Comparison of ENCODE assay signal across 8 mouse cellular contexts in genomic region chr8:111366610-111367234, GRCm38 (mm10). TPM values are rescaled to one million over a fixed set of nuclear protein-coding genes. Genes with fewer than 3 reads are reported as not detected.
A peak's percentile ranks its signal among the peaks of the same experiment; 100 is the strongest.
DNase-seq lines count a peak whose midpoint lies in the region; ATAC-seq and TF ChIP-seq lines count a peak whose summit lies in the region.

No protein-coding gene starts in this region.

- 41% methylated on average over 14 of the region's 14 CpGs for whole genome bisulfite sequencing in heart, embryonic 10.5 days
- 46% methylated on average over 14 of the region's 14 CpGs for WGBS in forebrain, embryonic 11.5 days

- peak; percentile 13 for DNase-seq in embryo, embryonic 11 days
- no peak for DNase-seq in embryo, embryonic 9.5 days (ENCODE audit: extremely low spot score)
- DNase-seq in heart, embryonic 10.5 days (ENCODE audit: low spot score), result no peak
- DNase-seq in kidney, postnatal 4 days, result peak; percentile 43 to 63
- no peak for DNase-seq in forebrain, embryonic 11.5 days (ENCODE audit: low spot score)
- no peak for DNase-seq in layer of hippocampus, postnatal 10 days (ENCODE audit: low spot score in 2 of 2)

- H3K4me2 ChIP-seq in forebrain, embryonic 11.5 days (ENCODE audit: low read depth, low read length, severe bottlenecking), result no peak overlapping the region

- H3K4me3 ChIP-seq in E14TG2a.4 (replicated peaks; ENCODE audit: low read length), result peak overlapping the region; percentile 37
- H3K4me3 ChIP-seq in heart, embryonic 10.5 days, result peak overlapping the region; percentile 25; the same call in 1 of the 2 replicates
- no peak overlapping the region for H3K4me3 ChIP-seq in forebrain, embryonic 11.5 days (ENCODE audit: low read depth, low read length)

- no peaks in the 10 kb centered on the region for H3K9me3 ChIP-seq in E14TG2a.4 (ENCODE audit: low read length)
- no peaks in the 10 kb centered on the region for H3K9me3 ChIP-seq in heart, embryonic 10.5 days
- no peaks in the 10 kb centered on the region for H3K9me3 ChIP-seq in forebrain, embryonic 11.5 days (ENCODE audit: control insufficient read depth, low read length)

- H3K27me3 ChIP-seq in E14TG2a.4 (ENCODE audit: insufficient read depth, low read length), result peaks cover 64% of the 10 kb centered on the region
- H3K27me3 ChIP-seq in heart, embryonic 10.5 days (ENCODE audit: insufficient read depth, poor library complexity, severe bottlenecking), result peaks cover 21% of the 10 kb centered on the region
- H3K27me3 ChIP-seq in forebrain, embryonic 11.5 days (ENCODE audit: control insufficient read depth, insufficient read depth, low read length), result no peaks in the 10 kb centered on the region

- no peak for ATAC-seq in megakaryocyte progenitor cell, adult 5-6 weeks (replicated peaks; ENCODE audit: poor library complexity)
- ATAC-seq in forebrain, embryonic 11.5 days (replicated peaks; ENCODE audit: low FRiP score), result no peak

- H3K36me3 ChIP-seq in E14TG2a.4 (ENCODE audit: insufficient read depth, low read length), result no peaks in the 10 kb centered on the region
- no peaks in the 10 kb centered on the region for H3K36me3 ChIP-seq in heart, embryonic 10.5 days
- H3K36me3 ChIP-seq in forebrain, embryonic 11.5 days (ENCODE audit: control insufficient read depth, insufficient read depth, low read length), result no peaks in the 10 kb centered on the region

- H3K4me1 ChIP-seq in E14TG2a.4 (replicated peaks; ENCODE audit: low read depth, low read length), result peaks cover 10% of the 10 kb centered on the region
- 0 out of 2 replicates have a peak, but pooled peaks cover 4% of the 10 kb centered on the region for H3K4me1 ChIP-seq in heart, embryonic 10.5 days
- H3K4me1 ChIP-seq in forebrain, embryonic 11.5 days (replicated peaks; ENCODE audit: control insufficient read depth, insufficient read depth, low read length), result no peaks in the 10 kb centered on the region

- TF ChIP-seq CTCF in E14TG2a.4 (conservative IDR thresholded peaks at IDR 0.05; ENCODE audit: low read length), result no peak

- peak overlapping the region; percentile 5; the same call in 1 of the 2 replicates for H3K27ac ChIP-seq in heart, embryonic 10.5 days
- H3K27ac ChIP-seq in forebrain, embryonic 11.5 days (ENCODE audit: low read depth, low read length), result no peak overlapping the region

- no peak overlapping the region for H3K9ac ChIP-seq in forebrain, embryonic 11.5 days (ENCODE audit: low read length)

RNA-seq across cellular contexts. Expression of gene Fa2h, which starts 26.9 kb away (rescaled TPM):
- polyA plus RNA-seq in heart, embryonic 10.5 days (2016; fragmentation: Nextera tagmentation; extraction: Ambion mirVana), result not detected in 2 replicates
- total RNA-seq in megakaryocyte progenitor cell, adult 5-6 weeks (2015), result not detected in 2 replicates
- total RNA-seq in megakaryocyte progenitor cell, adult 5-6 weeks (2017), result not detected in 2 replicates
- polyA plus RNA-seq in forebrain, embryonic 11.5 days (2014; fragmentation: Nextera tagmentation; extraction: Ambion mirVana), result 0.09 TPM in 1 of 2 replicates, not detected in the other
- total RNA-seq in layer of hippocampus, postnatal 10 days (2021), result 1 to 10 TPM; 5.3 to 5.8 TPM

RNA-seq across cellular contexts. Expression of gene Mlkl, which starts 28.7 kb away (rescaled TPM):
- 0.98 and 1.5 TPM in 2 replicates for polyA plus RNA-seq in heart, embryonic 10.5 days (2016; fragmentation: Nextera tagmentation; extraction: Ambion mirVana)
- total RNA-seq in megakaryocyte progenitor cell, adult 5-6 weeks (2015), result 92.8 and 93.6 TPM in 2 replicates
- 78.9 and 88.4 TPM in 2 replicates for total RNA-seq in megakaryocyte progenitor cell, adult 5-6 weeks (2017)
- polyA plus RNA-seq in forebrain, embryonic 11.5 days (2014; fragmentation: Nextera tagmentation; extraction: Ambion mirVana), result 0.43 TPM in 1 of 2 replicates, not detected in the other
- total RNA-seq in layer of hippocampus, postnatal 10 days (2021), result under 1 TPM; 0.58 to 0.87 TPM

Comparison
In these comparisons a context has a peak if more than half of its experiments do, and no peak if none do; other contexts are left out.
1. DNase-seq: peak in embryo, embryonic 11 days (single experiment) and kidney, postnatal 4 days (2 of 2); none in embryo, embryonic 9.5 days (single experiment), heart, embryonic 10.5 days (single experiment), forebrain, embryonic 11.5 days (single experiment) and layer of hippocampus, postnatal 10 days (0 of 2).
2. RNA of gene Fa2h, which starts 26.9 kb away (total RNA-seq): 5.3 to 5.8 TPM in layer of hippocampus, postnatal 10 days; not detected in megakaryocyte progenitor cell, adult 5-6 weeks; every median in the first group is over 4 times any median in the second.
3. RNA of gene Mlkl, which starts 28.7 kb away (total RNA-seq): 78.9 to 93.6 TPM in megakaryocyte progenitor cell, adult 5-6 weeks; 0.58 to 0.87 TPM in layer of hippocampus, postnatal 10 days; every median in the first group is over 10 times any median in the second.